Mouse (Mus musculus) C2C12 (cell line): ENCODE measurements around the gene Il12b. TPM values are rescaled to one million over a fixed set of nuclear protein-coding genes. Genes with fewer than 3 reads are reported as not detected.

Source experiments
- H3K27me3 ChIP-seq: one replicate; pipeline ENCODE4 v1.6.1; 2011; ENCODE audit not compliant: control insufficient read depth, insufficient read depth, insufficient read length
- H3K36me3 ChIP-seq: one replicate; pipeline ENCODE4 v1.6.1; 2011; ENCODE audit not compliant: control insufficient read depth, insufficient read depth
- H3K4me3 ChIP-seq: one replicate; pipeline ENCODE4 v1.5.1; 2011; ENCODE audit warnings: mild to moderate bottlenecking, control low read depth; ENCODE audit not compliant: poor library complexity, insufficient read depth, severe bottlenecking
- H3K79me2 ChIP-seq: one replicate; pipeline ENCODE4 v1.6.1; 2011; ENCODE audit not compliant: control insufficient read depth, insufficient read depth
- H3K79me3 ChIP-seq: one replicate; pipeline ENCODE4 v1.6.1; 2011; ENCODE audit warnings: low read depth, control low read depth
- H3ac ChIP-seq: one replicate; pipeline ENCODE3; 2011; ENCODE audit warnings: low read depth; ENCODE audit not compliant: control insufficient read depth, insufficient read length
- CEBPB ChIP-seq: IDR thresholded peaks from one replicate; pipeline ENCODE4 v1.6.1; 2011; ENCODE audit warnings: low read depth, mild to moderate bottlenecking, control low read depth, moderate library complexity
- CTCF ChIP-seq: IDR thresholded peaks from one replicate; pipeline ENCODE4 v1.5.1; 2011; ENCODE audit not compliant: control insufficient read depth, insufficient read depth, insufficient read length
- FOSL1 ChIP-seq: IDR thresholded peaks from one replicate; pipeline ENCODE4 v1.8.0; 2011; ENCODE audit warnings: mild to moderate bottlenecking, low read length; ENCODE audit not compliant: poor library complexity, insufficient read depth, severe bottlenecking
- MAX ChIP-seq: IDR thresholded peaks from one replicate; pipeline ENCODE4 v1.6.1; 2011; ENCODE audit warnings: mild to moderate bottlenecking, control low read depth
- MYOD1 ChIP-seq: IDR thresholded peaks from one replicate; pipeline ENCODE4 v1.6.1; 2011; ENCODE audit warnings: low read depth; ENCODE audit not compliant: control insufficient read depth, insufficient read length
- MYOG ChIP-seq: IDR thresholded peaks from one replicate; pipeline ENCODE4 v1.6.1; 2011; ENCODE audit not compliant: control insufficient read depth, insufficient read length; ENCODE audit errors: extremely low read depth
- USF1 ChIP-seq: IDR thresholded peaks from one replicate; pipeline ENCODE4 v1.6.1; 2011; ENCODE audit warnings: low read depth, mild to moderate bottlenecking, control low read depth, moderate library complexity
- long read RNA-seq, 2 experiments: library from polyadenylated mRNA; unstranded; transcript quantifications; one replicate each; pipeline ENCODE4 v2.0.0; 2019 to 2020
- polyA plus RNA-seq: library from polyadenylated mRNA; unstranded; fragments of >200 nt; fragmentation: generic; extraction: Trizol; gene quantifications from one replicate; pipeline ENCODE4 v1.2.1, GENCODE M21; 2012; ENCODE audit warnings: missing spikeins

Gene Il12b
- polyA plus RNA-seq, result not detected
- long read RNA-seq, experiment 1, result 0 reads
- long read RNA-seq, experiment 2, result 0 reads

- Histone ChIP-seq H3K4me3 (no peak within 1 kb of the TSS), H3K36me3 (no peaks in the 10 kb centered on the region), H3K79me3 (no peaks in the 10 kb centered on the region), H3K27me3 (no peaks in the 10 kb centered on the region), H3ac (no peak within 1 kb of the TSS), H3K79me2 (no peaks in the 10 kb centered on the region)
- TF ChIP-seq FOSL1 (no peak), CEBPB (no peak), CTCF (no peak), MAX (no peak), USF1 (no peak), MYOG (no peak), MYOD1 (no peak)
Observed at GRCm38 (mm10) chr11:44399763-44400162, at the start of gene Il12b. Gene Il12b, plus strand, starts transcription at chr11:44400063.

GRCm38 (mm10) chr11:44354860-44355470, 44.9 kb upstream of the Il12b start:
- TF ChIP-seq USF1, result no peak
- TF ChIP-seq MAX, result no peak
- TF ChIP-seq FOSL1, result no peak
- TF ChIP-seq MYOD1, result no peak
- no peak for TF ChIP-seq CEBPB
- TF ChIP-seq CTCF, result no peak
- H3K36me3 ChIP-seq, result no peaks in the 10 kb centered on the region
- no peak overlapping the region for H3K4me3 ChIP-seq
- peaks cover 3% of the 10 kb centered on the region for H3K27me3 ChIP-seq
- H3ac ChIP-seq, result no peak overlapping the region
- H3K79me2 ChIP-seq, result no peaks in the 10 kb centered on the region
- no peaks in the 10 kb centered on the region for H3K79me3 ChIP-seq

- H3K36me3 ChIP-seq, result no peaks in the 10 kb centered on the region
- TF ChIP-seq FOSL1 (no peak), CEBPB (peak; percentile 18)
- H3K79me2 ChIP-seq, result no peaks in the 10 kb centered on the region
- H3ac ChIP-seq, result no peak overlapping the region
- H3K79me3 ChIP-seq, result no peaks in the 10 kb centered on the region
- no peak overlapping the region for H3K4me3 ChIP-seq
- H3K27me3 ChIP-seq, result peaks cover 3% of the 10 kb centered on the region
Observed at GRCm38 (mm10) chr11:44356171-44356570, 43.7 kb upstream of the Il12b start.

- Histone ChIP-seq H3ac (no peak overlapping the region), H3K79me3 (no peaks in the 10 kb centered on the region), H3K79me2 (no peaks in the 10 kb centered on the region), H3K4me3 (no peak overlapping the region), H3K36me3 (no peaks in the 10 kb centered on the region), H3K27me3 (no peaks in the 10 kb centered on the region)
- no peak for TF ChIP-seq FOSL1
- TF ChIP-seq MYOG, result no peak
- TF ChIP-seq CTCF, result no peak
- TF ChIP-seq CEBPB, result no peak
- TF ChIP-seq MAX, result no peak
- TF ChIP-seq MYOD1, result no peak
- no peak for TF ChIP-seq USF1
Observed at GRCm38 (mm10) chr11:44364536-44364935, 35.3 kb upstream of the Il12b start.

GRCm38 (mm10) chr11:44367711-44368110, 32.2 kb upstream of the Il12b start:
- TF ChIP-seq FOSL1, result no peak
- TF ChIP-seq MYOG, result no peak
- no peak for TF ChIP-seq MAX
- no peak for TF ChIP-seq CEBPB
- no peak for TF ChIP-seq MYOD1
- no peak for TF ChIP-seq CTCF
- TF ChIP-seq USF1, result no peak
- Histone ChIP-seq H3K79me2 (no peaks in the 10 kb centered on the region), H3K36me3 (no peaks in the 10 kb centered on the region), H3K4me3 (no peak overlapping the region), H3K27me3 (no peaks in the 10 kb centered on the region), H3ac (no peak overlapping the region), H3K79me3 (no peaks in the 10 kb centered on the region)

GRCm38 (mm10) chr11:44372856-44373255, 27.0 kb upstream of the Il12b start:
- Histone ChIP-seq H3K79me3 (no peaks in the 10 kb centered on the region), H3K36me3 (no peaks in the 10 kb centered on the region), H3K79me2 (no peaks in the 10 kb centered on the region), H3K4me3 (no peak overlapping the region), H3K27me3 (no peaks in the 10 kb centered on the region), H3ac (no peak overlapping the region)
- TF ChIP-seq MYOD1, result no peak
- TF ChIP-seq MAX, result no peak
- TF ChIP-seq CTCF, result no peak
- TF ChIP-seq CEBPB, result no peak
- no peak for TF ChIP-seq MYOG
- no peak for TF ChIP-seq USF1
- TF ChIP-seq FOSL1, result no peak
